Mouse (Mus musculus): Measurements from ENCODE around the gene Rasgef1b. TPM values are rescaled to one million over a fixed set of nuclear protein-coding genes. Genes with fewer than 3 reads are reported as not detected.

Gene Rasgef1b
- polyA plus RNA-seq, 1 experiment from 2014 or later: 7.8 TPM

DNA sequence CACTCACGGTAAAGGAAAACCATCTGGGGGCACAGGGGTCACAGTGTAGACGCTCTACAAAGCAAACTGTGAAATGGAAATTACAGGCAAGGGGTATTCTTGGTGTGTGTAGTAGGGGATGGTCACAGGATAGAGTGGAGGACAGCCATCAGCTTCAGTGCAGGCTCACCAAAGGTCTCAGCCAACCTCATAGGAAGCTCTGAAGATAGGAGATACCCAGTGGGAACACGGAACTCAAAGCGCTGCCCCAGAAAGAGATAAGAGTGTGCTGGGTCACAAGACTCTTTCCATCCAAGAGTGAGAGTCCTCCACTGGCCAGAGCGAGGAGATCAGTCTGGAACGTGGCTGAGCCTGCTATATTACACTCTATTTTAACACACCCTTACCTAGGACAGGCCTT is 166.8 kb downstream of the Rasgef1b start:
- H3K4me1 ChIP-seq (ENCODE audit: insufficient read depth, low read length): no peaks in the 10 kb centered on the region
- no peaks in the 10 kb centered on the region for H3K36me3 ChIP-seq (ENCODE audit: insufficient read depth, low read length)
- H3K9me3 ChIP-seq (ENCODE audit: low read length): no peaks in the 10 kb centered on the region
- WGBS: 70% methylated on average over 6 of the region's 6 CpGs
- no peak overlapping the region for H3K27ac ChIP-seq (ENCODE audit: low read length)
- H3K4me3 ChIP-seq (ENCODE audit: low read length): no peak overlapping the region
- no peak overlapping the region for H3K4me2 ChIP-seq (replicated peaks; ENCODE audit: low read depth, low read length)
- H3K9ac ChIP-seq (replicated peaks; ENCODE audit: low read length): no peak overlapping the region
- ATAC-seq (ENCODE audit: low FRiP score, low TSS enrichment): no peak
- H3K27me3 ChIP-seq (ENCODE audit: insufficient read depth, low read length): no peaks in the 10 kb centered on the region

- H3K36me3 ChIP-seq (ENCODE audit: insufficient read depth, low read length): no peaks in the 10 kb centered on the region
- no peak for ATAC-seq (ENCODE audit: low FRiP score, low TSS enrichment)
- H3K9ac ChIP-seq (replicated peaks; ENCODE audit: low read length): no peak overlapping the region
- no peak overlapping the region for H3K27ac ChIP-seq (ENCODE audit: low read length)
- WGBS: 23% methylated on average over 3 of the region's 3 CpGs
- no peaks in the 10 kb centered on the region for H3K4me1 ChIP-seq (ENCODE audit: insufficient read depth, low read length)
- H3K4me3 ChIP-seq (ENCODE audit: low read length): no peak overlapping the region
- H3K27me3 ChIP-seq (ENCODE audit: insufficient read depth, low read length): no peaks in the 10 kb centered on the region
- no peak overlapping the region for H3K4me2 ChIP-seq (replicated peaks; ENCODE audit: low read depth, low read length)
- H3K9me3 ChIP-seq (ENCODE audit: low read length): no peaks in the 10 kb centered on the region
Measured at GRCm38 (mm10) chr5:99559814-99560213, 169.1 kb downstream of the Rasgef1b start.

- no peak for ATAC-seq (ENCODE audit: low FRiP score, low TSS enrichment)
- 66% methylated on average over 9 of the region's 9 CpGs for WGBS
Measured at GRCm38 (mm10) chr5:99558231-99558630, 170.6 kb downstream of the Rasgef1b start.

DNA sequence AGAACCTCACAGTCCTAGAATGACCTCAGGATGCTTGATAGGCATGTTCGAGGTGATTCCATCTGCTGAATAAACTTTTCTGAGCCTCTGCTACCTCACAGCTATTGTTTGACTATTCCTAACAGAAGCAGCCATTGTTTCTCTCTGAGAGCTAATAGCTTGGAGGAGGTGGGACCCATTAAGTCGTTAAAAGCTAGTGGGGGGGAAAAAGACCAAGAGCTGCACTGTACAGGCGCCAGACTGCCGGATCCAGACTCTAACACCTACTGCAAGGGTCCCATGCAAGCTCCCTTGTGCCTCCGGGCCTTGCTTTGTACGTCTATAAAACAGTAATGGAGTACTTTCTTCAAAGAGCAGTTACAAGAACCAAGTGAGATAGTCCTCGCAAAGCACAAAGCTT is 176.2 kb downstream of the Rasgef1b start:
- 22% methylated on average over 7 of the region's 7 CpGs for WGBS
- H3K4me2 ChIP-seq (replicated peaks; ENCODE audit: low read depth, low read length): no peak overlapping the region
- no peaks in the 10 kb centered on the region for H3K4me1 ChIP-seq (ENCODE audit: insufficient read depth, low read length)
- H3K27me3 ChIP-seq (ENCODE audit: insufficient read depth, low read length): no peaks in the 10 kb centered on the region
- ATAC-seq (ENCODE audit: low FRiP score, low TSS enrichment): peak; percentile 71
- H3K27ac ChIP-seq (ENCODE audit: low read length): no peak overlapping the region
- no peaks in the 10 kb centered on the region for H3K9me3 ChIP-seq (ENCODE audit: low read length)
- no peaks in the 10 kb centered on the region for H3K36me3 ChIP-seq (ENCODE audit: insufficient read depth, low read length)
- no peak overlapping the region for H3K9ac ChIP-seq (replicated peaks; ENCODE audit: low read length)
- H3K4me3 ChIP-seq (ENCODE audit: low read length): no peak overlapping the region

More at GRCm38 (mm10) chr5:99558231-99558630, 170.6 kb downstream of the Rasgef1b start:
- Histone ChIP-seq H3K27ac (ENCODE audit: low read length) (no peak overlapping the region), H3K4me3 (ENCODE audit: low read length) (no peak overlapping the region), H3K9ac (replicated peaks; ENCODE audit: low read length) (no peak overlapping the region), H3K27me3 (ENCODE audit: insufficient read depth, low read length) (no peaks in the 10 kb centered on the region), H3K36me3 (ENCODE audit: insufficient read depth, low read length) (no peaks in the 10 kb centered on the region), H3K9me3 (ENCODE audit: low read length) (no peaks in the 10 kb centered on the region), H3K4me2 (replicated peaks; ENCODE audit: low read depth, low read length) (no peak overlapping the region), H3K4me1 (ENCODE audit: insufficient read depth, low read length) (no peaks in the 10 kb centered on the region)

DNA sequence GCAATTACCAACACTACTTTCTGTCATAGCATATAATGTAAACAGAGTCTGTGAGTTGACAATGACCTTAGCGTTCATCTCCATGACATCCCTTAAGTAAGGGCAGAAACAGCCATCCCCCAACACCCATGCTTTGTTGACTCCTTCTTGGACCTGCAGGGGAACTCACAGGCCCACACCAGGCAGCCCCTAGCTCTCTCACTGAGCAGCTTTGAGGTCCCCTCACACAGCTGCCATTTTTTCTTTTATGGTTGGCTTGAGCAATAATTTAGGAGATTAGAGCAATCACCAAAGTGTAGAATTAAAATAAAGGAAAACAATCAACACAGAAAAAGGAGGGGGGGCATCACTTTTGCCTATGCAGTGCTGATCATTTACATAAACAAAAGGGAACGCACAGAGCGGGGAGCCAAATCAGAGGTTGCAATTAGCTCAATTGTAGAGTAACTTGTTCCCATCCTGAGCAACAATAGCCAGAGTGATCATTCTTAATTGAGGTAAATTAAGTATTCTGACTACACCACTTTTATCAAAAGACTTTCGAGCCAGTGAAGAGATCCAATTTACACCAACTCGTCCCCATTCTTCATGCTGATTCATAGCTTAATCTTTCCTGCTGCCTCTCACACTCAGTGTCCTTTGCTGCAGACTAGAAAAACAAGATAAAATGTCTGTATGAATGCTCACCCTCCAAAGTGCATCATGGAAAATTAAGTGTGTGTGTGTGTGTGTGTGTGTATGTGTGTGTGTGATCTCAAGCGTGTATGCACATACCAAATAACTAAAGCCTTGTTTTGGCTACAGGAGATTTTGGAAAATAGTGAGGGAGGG is 184.0 kb downstream of the Rasgef1b start:
- H3K9me3 ChIP-seq (ENCODE audit: low read length): no peaks in the 10 kb centered on the region
- H3K4me1 ChIP-seq (ENCODE audit: insufficient read depth, low read length): peaks cover 11% of the 10 kb centered on the region; the same call in 1 of the 2 replicates
- WGBS: 74% methylated on average over 6 of the region's 6 CpGs
- no peaks in the 10 kb centered on the region for H3K36me3 ChIP-seq (ENCODE audit: insufficient read depth, low read length)
- H3K4me3 ChIP-seq (ENCODE audit: low read length): no peak overlapping the region
- no peak overlapping the region for H3K4me2 ChIP-seq (replicated peaks; ENCODE audit: low read depth, low read length)
- no peak overlapping the region for H3K27ac ChIP-seq (ENCODE audit: low read length)
- H3K27me3 ChIP-seq (ENCODE audit: insufficient read depth, low read length): no peaks in the 10 kb centered on the region; the same call in 1 of the 2 replicates
- ATAC-seq (ENCODE audit: low FRiP score, low TSS enrichment): no peak
- H3K9ac ChIP-seq (replicated peaks; ENCODE audit: low read length): no peak overlapping the region

DNA sequence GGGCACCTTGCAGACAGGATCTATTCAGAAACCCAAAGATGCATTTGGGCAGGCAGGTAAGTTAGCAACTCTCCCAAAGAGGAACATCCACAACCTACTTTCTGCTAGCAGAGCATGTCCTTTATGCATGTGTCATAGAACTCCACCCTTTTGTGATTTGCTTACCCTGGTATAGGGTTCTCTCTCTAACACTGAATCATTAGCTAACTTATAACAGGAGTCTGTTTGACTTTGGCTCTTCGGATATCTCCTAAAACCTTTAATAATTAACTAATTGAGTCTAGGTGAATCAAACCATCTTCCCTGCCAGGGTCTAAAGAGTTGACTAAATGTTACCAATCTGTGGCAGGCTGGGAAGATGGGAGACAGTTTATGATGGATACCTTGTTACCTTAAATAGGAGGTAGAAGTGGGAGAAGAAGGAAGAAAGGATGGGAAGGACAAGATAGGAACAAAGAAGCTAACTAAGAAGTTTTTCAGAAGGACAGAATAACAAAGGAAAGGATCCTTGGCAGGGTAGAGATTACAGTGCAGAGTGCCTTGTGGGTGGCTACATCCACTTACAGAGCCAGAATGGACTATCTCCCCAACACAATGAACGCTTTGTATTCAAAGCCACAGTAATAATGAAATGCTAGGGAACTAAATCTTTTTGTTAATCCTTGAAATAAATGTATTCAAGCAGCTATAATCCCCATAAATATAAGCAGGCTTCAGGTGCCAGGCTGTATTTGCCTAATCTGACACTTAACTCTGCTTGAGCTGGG is 186.7 kb downstream of the Rasgef1b start:
- H3K4me1 ChIP-seq (ENCODE audit: insufficient read depth, low read length): peaks cover 11% of the 10 kb centered on the region; the same call in 1 of the 2 replicates
- no peaks in the 10 kb centered on the region for H3K9me3 ChIP-seq (ENCODE audit: low read length)
- H3K9ac ChIP-seq (replicated peaks; ENCODE audit: low read length): no peak overlapping the region
- no peak overlapping the region for H3K4me3 ChIP-seq (ENCODE audit: low read length)
- 66% methylated on average over 2 of the region's 2 CpGs for WGBS
- H3K27ac ChIP-seq (ENCODE audit: low read length): no peak overlapping the region
- no peak overlapping the region for H3K4me2 ChIP-seq (replicated peaks; ENCODE audit: low read depth, low read length)
- H3K27me3 ChIP-seq (ENCODE audit: insufficient read depth, low read length): no peaks in the 10 kb centered on the region; the same call in 1 of the 2 replicates
- H3K36me3 ChIP-seq (ENCODE audit: insufficient read depth, low read length): no peaks in the 10 kb centered on the region
- ATAC-seq (ENCODE audit: low FRiP score, low TSS enrichment): peak; percentile 61; the same call in 1 of the 2 replicates

GRCm38 (mm10) chr5:99541321-99541895 is 187.5 kb downstream of the Rasgef1b start:
- no peak overlapping the region for H3K27ac ChIP-seq (ENCODE audit: low read length)
- H3K4me2 ChIP-seq (replicated peaks; ENCODE audit: low read depth, low read length): no peak overlapping the region
- no peak for ATAC-seq (ENCODE audit: low FRiP score, low TSS enrichment)
- no peaks in the 10 kb centered on the region for H3K9me3 ChIP-seq (ENCODE audit: low read length)
- no peaks in the 10 kb centered on the region for H3K36me3 ChIP-seq (ENCODE audit: insufficient read depth, low read length)
- no peaks in the 10 kb centered on the region; the same call in 1 of the 2 replicates for H3K27me3 ChIP-seq (ENCODE audit: insufficient read depth, low read length)
- H3K9ac ChIP-seq (replicated peaks; ENCODE audit: low read length): no peak overlapping the region
- peaks cover 11% of the 10 kb centered on the region; the same call in 1 of the 2 replicates for H3K4me1 ChIP-seq (ENCODE audit: insufficient read depth, low read length)
- 36% methylated on average over 11 of the region's 11 CpGs for WGBS
- H3K4me3 ChIP-seq (ENCODE audit: low read length): no peak overlapping the region

DNA sequence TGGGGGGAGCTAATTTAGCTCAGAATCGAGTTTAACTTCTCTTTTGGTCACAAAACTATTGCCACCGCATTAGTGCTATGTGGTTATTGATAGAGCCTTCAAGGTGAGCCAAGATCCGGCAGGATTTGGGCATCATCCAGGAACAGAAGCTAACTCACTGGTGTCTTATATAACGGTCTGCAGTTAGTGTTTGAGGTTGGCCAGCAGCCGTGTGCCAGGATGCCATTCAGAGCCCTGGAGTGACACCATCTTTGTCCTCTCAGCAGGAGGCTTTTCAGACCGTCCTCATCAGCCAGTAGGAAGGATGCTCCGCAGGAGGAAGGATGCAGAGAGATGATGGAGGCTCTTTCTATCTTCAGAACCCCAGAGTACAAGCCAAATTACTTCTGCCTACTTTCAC is 195.4 kb downstream of the Rasgef1b start:
- 76% methylated on average over 7 of the region's 7 CpGs for WGBS
- no peaks in the 10 kb centered on the region for H3K4me1 ChIP-seq (ENCODE audit: insufficient read depth, low read length)

GRCm38 (mm10) chr5:99526797-99527201 is 202.1 kb downstream of the Rasgef1b start:
- Histone ChIP-seq H3K27ac (ENCODE audit: low read length) (peak overlapping the region; percentile 57), H3K4me2 (replicated peaks; ENCODE audit: low read depth, low read length) (no peak overlapping the region), H3K36me3 (ENCODE audit: insufficient read depth, low read length) (no peaks in the 10 kb centered on the region), H3K27me3 (ENCODE audit: insufficient read depth, low read length) (no peaks in the 10 kb centered on the region), H3K9me3 (ENCODE audit: low read length) (no peaks in the 10 kb centered on the region), H3K9ac (replicated peaks; ENCODE audit: low read length) (no peak overlapping the region), H3K4me1 (ENCODE audit: insufficient read depth, low read length) (peaks cover 7% of the 10 kb centered on the region; the same call in 1 of the 2 replicates), H3K4me3 (ENCODE audit: low read length) (no peak overlapping the region)
- ATAC-seq (ENCODE audit: low FRiP score, low TSS enrichment): peak; percentile 82
- WGBS: 56% methylated on average over 7 of the region's 7 CpGs

More for the DNA sequence above, 195.4 kb downstream of the Rasgef1b start:
- Histone ChIP-seq H3K27ac (ENCODE audit: low read length) (no peak overlapping the region), H3K4me3 (ENCODE audit: low read length) (no peak overlapping the region), H3K27me3 (ENCODE audit: insufficient read depth, low read length) (no peaks in the 10 kb centered on the region), H3K4me2 (replicated peaks; ENCODE audit: low read depth, low read length) (no peak overlapping the region), H3K36me3 (ENCODE audit: insufficient read depth, low read length) (no peaks in the 10 kb centered on the region), H3K9me3 (ENCODE audit: low read length) (no peaks in the 10 kb centered on the region), H3K9ac (replicated peaks; ENCODE audit: low read length) (no peak overlapping the region)
- no peak for ATAC-seq (ENCODE audit: low FRiP score, low TSS enrichment)
